Mouse (Mus musculus): ENCODE measurements at regions not wholly inside any gene's neighbourhood (a gene's known extent, or its start where the extent isn't known, plus 50 kb on each side); places are given as distances from the start of the nearest gene placed in this dataset.

GRCm38 (mm10) chr1:92286966-92287342, 91.5 kb upstream of the Hdac4 start:
- ATAC-seq (replicated peaks; ENCODE audit: poor library complexity, severe bottlenecking), result no peak

GRCm38 (mm10) chr1:92286013-92286965, 90.8 kb upstream of the Hdac4 start:
- ATAC-seq (replicated peaks; ENCODE audit: poor library complexity, severe bottlenecking), result no peak

GRCm38 (mm10) chr1:92284155-92284554, 88.7 kb upstream of the Hdac4 start:
- ATAC-seq (replicated peaks; ENCODE audit: poor library complexity, severe bottlenecking), result no peak

DNA sequence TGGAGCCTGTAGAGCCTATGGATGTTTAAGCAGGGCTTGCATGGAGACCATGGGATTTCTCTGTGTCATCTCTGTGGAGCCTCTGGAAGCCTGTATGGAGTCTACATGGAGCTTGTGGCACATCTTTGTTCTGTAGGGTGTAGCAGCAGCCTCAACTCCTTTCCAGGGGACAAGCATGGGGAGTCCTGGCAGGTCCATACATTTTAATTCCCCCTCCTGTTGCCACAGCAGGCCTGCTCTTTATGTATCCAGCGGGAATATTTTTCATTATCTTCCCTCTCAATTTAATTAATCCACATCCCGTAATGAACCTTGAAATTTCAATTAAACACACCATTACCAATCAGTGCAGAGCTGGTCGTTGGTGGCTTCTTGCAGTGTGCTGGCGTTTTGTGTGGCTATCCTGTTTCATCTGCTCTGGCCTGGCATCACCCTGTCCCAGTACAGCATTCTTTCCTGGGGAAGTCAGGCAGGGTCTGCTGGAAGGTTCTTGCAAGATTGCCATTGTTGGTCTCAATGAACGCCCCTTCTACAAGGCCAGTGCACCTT, 81.8 kb upstream of the Hdac4 start:
- no peak for ATAC-seq (replicated peaks; ENCODE audit: poor library complexity, severe bottlenecking)

DNA sequence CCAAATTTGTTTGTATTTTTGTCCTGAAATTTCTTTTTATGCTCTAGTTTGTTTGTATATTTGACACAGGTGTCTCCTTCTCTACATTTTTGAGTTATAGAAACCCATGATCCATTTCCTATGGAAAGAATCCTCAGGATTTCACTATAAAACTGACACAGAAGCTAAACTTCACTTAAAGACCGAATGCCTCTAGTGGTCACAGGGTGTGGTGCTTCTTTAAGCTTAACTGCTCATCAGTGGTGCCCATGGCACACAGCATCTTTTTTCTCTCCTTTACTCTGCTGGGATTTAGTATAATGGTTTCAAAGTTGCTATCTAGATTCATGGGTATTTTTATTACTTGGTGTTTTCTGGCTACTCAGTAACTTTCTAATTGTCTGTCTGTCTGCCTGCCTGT, 79.9 kb upstream of the Hdac4 start:
- no peak for ATAC-seq (replicated peaks; ENCODE audit: poor library complexity, severe bottlenecking)

- ATAC-seq (replicated peaks; ENCODE audit: poor library complexity, severe bottlenecking), result peak; percentile 40; the same call in 1 of the 2 replicates
Observed at GRCm38 (mm10) chr1:92273760-92274159, 78.3 kb upstream of the Hdac4 start.

DNA sequence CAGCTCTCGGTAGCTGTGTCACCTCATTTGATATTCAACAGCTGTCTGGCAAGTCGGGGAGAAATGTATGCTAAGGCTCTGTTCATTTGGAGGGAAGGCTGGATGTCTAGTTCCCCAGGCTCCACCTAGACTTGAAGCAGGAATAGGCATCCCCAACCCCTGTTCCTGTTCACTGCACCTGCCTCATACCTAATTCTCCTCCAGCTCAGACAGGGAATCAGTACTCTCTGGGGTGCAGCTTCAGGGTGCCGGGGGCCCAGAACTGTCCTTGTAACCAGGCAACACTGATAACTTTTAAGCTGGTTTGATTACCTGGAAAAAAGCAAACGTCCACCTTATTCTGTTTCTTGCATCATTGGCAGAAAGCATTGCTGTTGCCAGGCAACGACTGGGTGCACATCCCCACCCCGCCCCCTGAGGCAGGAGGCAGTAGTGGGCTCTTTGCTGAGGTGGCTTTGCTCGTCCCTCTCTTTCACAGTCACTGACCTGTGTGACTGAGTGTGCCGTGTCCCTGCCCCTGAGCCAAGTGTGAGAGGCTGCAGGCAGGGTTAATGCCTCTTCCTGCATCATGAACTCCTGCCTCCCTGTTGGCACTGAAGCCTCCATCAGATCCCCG, 76.3 kb upstream of the Hdac4 start:
- ATAC-seq (replicated peaks; ENCODE audit: poor library complexity, severe bottlenecking), result no peak

- no peak for ATAC-seq (replicated peaks; ENCODE audit: poor library complexity, severe bottlenecking)
Observed at GRCm38 (mm10) chr1:92270486-92271058, 75.1 kb upstream of the Hdac4 start.

- ATAC-seq (replicated peaks; ENCODE audit: poor library complexity, severe bottlenecking), result no peak
Observed at GRCm38 (mm10) chr1:92269464-92269863, 74.0 kb upstream of the Hdac4 start.

DNA sequence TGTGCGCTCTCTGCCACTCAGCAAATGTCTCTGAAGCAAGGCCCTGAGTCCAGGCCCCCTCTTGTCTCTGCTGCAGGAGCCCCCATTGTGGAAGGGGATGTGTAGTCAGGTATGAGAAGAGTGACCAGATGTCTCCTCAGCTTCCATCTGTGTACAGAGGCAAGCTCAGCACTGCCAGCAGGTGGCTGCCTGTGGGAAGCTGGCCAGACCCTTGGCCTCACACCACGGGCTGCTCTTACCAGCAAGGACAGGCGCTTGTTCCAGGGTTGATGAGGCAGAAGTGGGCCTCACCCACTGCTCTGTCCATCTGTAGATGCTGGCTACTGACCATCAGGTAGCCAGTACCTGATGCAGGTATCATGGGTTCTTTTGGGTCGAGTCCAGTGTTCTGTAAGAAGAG, 69.4 kb upstream of the Hdac4 start:
- no peak for ATAC-seq (replicated peaks; ENCODE audit: poor library complexity, severe bottlenecking)

DNA sequence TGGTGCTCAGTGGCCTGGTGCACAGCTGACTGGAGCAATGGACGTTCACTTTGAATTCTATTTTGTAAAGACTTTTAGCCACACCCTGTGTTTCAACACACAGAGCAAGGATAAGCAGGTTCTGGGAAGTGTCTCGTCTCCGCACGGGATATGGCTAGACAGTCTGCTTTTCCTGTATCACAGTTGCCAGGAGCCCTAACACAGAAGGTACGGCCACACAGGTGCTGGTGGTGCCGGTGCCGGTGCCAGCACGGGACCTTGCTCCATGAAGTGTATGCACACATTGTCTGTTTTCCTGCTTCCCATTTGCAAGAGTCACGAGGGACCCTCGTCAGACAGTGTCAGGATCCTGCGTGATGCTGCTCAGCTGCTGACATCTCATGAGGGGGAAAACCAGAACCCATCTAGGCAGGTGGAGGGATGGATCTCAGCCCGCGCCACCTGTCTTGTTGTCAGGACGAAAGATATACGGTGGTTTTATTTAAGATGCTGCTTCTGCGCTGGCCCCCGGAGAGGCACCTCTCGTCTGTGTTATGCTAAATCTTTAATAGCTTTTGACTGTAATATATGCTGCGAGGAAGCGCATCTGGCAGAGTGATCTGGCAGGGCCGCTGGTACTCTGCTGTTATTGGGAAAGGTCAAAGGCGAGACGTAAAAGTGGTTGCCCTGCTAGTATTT, 64.4 kb upstream of the Hdac4 start:
- no peak for ATAC-seq (replicated peaks; ENCODE audit: poor library complexity, severe bottlenecking)

DNA sequence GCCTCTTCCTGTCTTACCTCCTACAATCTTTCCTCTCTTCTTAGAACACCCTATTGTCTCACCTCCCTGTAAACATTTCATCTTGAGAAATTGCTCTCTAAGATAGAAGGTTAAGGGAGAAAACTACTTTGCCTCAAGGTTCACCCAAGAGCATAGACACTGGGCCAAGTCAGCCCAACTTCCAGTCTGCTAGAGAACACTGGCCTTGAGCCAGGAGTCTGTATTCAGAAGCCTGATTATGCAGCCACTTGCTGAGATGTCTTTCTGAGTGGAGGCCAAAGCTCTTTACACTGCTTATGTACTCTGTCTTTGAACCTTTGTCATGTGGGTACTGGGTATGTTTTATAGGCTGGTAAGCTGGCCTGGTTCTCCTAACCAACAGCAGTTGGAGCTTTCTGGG, 62.5 kb upstream of the Hdac4 start:
- no peak for ATAC-seq (replicated peaks; ENCODE audit: poor library complexity, severe bottlenecking)

GRCm38 (mm10) chr1:92253086-92253485, 57.6 kb upstream of the Hdac4 start:
- ATAC-seq (replicated peaks; ENCODE audit: poor library complexity, severe bottlenecking), result no peak

DNA sequence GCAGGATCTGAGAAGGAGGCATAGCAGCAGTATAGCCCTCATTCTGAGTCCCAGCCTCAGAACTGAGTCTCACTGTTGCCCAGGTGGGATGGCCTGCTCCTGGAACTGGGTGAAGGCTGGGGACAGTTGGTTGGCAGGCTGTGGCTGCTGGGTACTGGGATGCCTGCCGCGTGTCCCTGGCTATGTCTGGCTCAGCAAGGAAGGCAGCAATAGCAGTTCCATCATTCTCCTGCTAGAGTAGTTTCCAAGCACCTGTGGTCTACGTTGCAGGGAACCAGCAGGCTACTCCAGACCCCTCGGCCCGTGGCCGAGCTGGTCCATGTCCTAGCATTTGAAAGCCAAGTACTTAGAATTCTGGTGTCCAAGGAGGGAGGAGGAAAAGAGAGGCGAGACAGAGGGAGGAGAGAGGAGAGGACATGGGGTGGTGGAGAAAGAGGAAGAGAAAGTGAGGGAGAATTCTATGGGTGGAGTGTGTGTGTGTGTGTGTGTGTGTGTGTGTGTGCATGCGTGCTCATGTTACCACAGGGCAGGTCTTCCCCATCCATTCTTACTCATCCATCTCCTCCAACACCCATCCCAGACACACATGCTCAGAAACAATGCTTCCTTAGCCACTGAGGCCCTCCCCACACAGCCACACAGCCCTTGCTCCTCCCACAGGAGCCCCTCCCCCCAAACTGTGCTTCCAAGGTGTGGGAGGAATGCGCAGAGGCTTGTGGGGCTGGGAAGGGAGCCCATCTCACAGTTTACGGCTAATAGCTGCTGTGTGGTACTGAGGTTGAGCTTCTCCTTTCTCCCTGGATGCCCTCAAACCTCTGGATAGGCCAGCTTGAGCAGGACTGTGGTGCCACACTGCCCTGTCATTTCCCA, 55.3 kb upstream of the Hdac4 start:
- peak; percentile 93 for ATAC-seq (replicated peaks; ENCODE audit: poor library complexity, severe bottlenecking)
